Mouse (Mus musculus) midbrain, embryonic 14.5 days (tissue): ENCODE data around the gene 4930402H24Rik. TPM values are rescaled to one million over a fixed set of nuclear protein-coding genes. Genes with fewer than 3 reads are reported as not detected.

Experiments
- ATAC-seq: fragments of 200-750 bp; cut with Nextera tagmentation; 2 replicates; pipeline ENCODE4 v1.8.0; 2017; ENCODE audit warnings: moderate number of reproducible peaks, moderate library complexity; ENCODE audit not compliant: low FRiP score, low TSS enrichment
- DNase-seq: peaks from one replicate; pipeline ENCODE4 v3.0.0-alpha.2; 2015
- H3K27ac ChIP-seq: fragments of 300-500 bp; sonication (generic); replicated peaks from 2 replicates; pipeline ENCODE4 v1.5.1; 2014; ENCODE audit warnings: mild to moderate bottlenecking, low read depth, low read length, moderate library complexity
- H3K27me3 ChIP-seq: fragments of 300-500 bp; sonication (generic); 2 replicates; pipeline ENCODE4 v1.6.1; 2014; ENCODE audit warnings: low read length, control low read depth, mixed read lengths; ENCODE audit not compliant: control insufficient read depth, insufficient read depth
- H3K36me3 ChIP-seq: fragments of 300-500 bp; sonication (generic); 2 replicates; pipeline ENCODE4 v1.6.1; 2014; ENCODE audit warnings: low read length, control low read depth; ENCODE audit not compliant: control insufficient read depth, insufficient read depth
- H3K4me1 ChIP-seq: fragments of 300-500 bp; sonication (generic); 2 replicates; pipeline ENCODE4 v1.6.1; 2014; ENCODE audit warnings: mild to moderate bottlenecking, antibody characterized with exemption, low read length, control low read depth; ENCODE audit not compliant: control insufficient read depth, insufficient read depth
- H3K4me2 ChIP-seq: fragments of 300-500 bp; sonication (generic); 2 replicates; pipeline ENCODE4 v1.6.1; 2014; ENCODE audit warnings: mild to moderate bottlenecking, low read length, moderate library complexity
- H3K4me3 ChIP-seq: fragments of 300-500 bp; sonication (generic); replicated peaks from 2 replicates; pipeline ENCODE4 v1.5.1; 2014; ENCODE audit warnings: low read depth, low read length
- H3K9ac ChIP-seq: fragments of 300-500 bp; sonication (generic); replicated peaks from 2 replicates; pipeline ENCODE4 v1.6.1; 2014; ENCODE audit warnings: mild to moderate bottlenecking, low read length, moderate library complexity
- H3K9me3 ChIP-seq: fragments of 300-500 bp; sonication (generic); 2 replicates; pipeline ENCODE4 v1.6.1; 2016; ENCODE audit warnings: low read length, control low read depth, mixed read lengths; ENCODE audit not compliant: control insufficient read depth
- WGBS: fragments of 180-500 bp; shearing (Covaris S2); extraction: QIAGEN DNeasy Blood & Tissue Kit; methylation state at CpG from one replicate; pipeline ENCODE4 v1.1.7; 2014; 5-methylcytosine and 5-hydroxymethylcytosine counted together
- polyA plus RNA-seq: library from polyadenylated mRNA; unstranded; fragments of >200 nt; fragmentation: Nextera tagmentation; extraction: Ambion mirVana; gene quantifications from 2 replicates; pipeline ENCODE4 v1.2.1, GENCODE M21; 2014

The 4930402H24Rik gene
- polyA plus RNA-seq, 1 experiment from 2014 or later: 107 TPM

DNA sequence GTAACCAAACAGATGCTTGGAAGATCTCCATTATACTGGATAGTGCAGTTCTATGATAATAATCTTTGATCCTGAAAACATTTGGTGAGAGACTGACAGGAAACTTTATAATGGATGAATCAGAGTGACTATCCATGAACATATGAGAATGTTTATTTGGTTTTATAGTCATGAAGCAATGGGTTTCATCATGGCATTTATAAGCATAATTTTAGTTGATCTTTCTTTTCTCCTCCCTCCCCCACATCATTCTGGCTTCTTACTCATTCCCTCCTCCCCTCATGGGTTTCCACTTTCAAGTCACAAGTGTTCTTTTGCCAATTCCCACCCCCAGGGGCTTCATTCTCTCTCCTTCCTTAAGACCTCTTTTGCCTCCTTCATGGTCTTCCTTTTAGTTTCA, 19.2 kb downstream of the 4930402H24Rik start:
- no peak for DNase-seq
- H3K4me3 ChIP-seq: no peak overlapping the region

DNA sequence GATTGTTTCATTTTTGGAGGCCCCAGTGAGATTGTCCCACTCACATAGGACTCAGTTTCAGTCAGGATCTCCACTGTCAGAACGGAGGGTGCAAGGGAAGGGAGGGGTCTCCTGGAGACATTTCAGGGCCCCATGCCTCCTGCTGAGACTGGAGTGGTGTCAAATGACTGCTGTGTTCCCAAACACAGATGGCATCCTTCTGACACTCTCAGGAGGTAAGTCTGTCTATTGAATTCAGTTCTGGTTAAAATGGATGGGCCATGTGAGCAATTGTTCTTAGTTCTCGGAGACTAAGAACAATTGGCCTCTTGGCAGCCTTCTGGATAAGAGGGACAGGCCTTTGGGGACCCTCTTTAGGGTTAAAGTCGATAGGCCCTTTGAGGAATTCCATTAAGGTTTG, 28.8 kb downstream of the 4930402H24Rik start:
- WGBS: 56% methylated on average over 3 of the region's 3 CpGs
- no peak overlapping the region for H3K27ac ChIP-seq
- no peak for DNase-seq
- H3K4me3 ChIP-seq: no peak overlapping the region
- H3K9ac ChIP-seq: no peak overlapping the region
- H3K4me2 ChIP-seq: no peak overlapping the region
- no peak for ATAC-seq
- H3K9me3 ChIP-seq: no peaks in the 10 kb centered on the region
- H3K4me1 ChIP-seq: no peaks in the 10 kb centered on the region
- H3K36me3 ChIP-seq: no peaks in the 10 kb centered on the region
- no peaks in the 10 kb centered on the region for H3K27me3 ChIP-seq

More for the DNA sequence above, 19.2 kb downstream of the 4930402H24Rik start:
- Histone ChIP-seq H3K9ac (no peak overlapping the region), H3K9me3 (no peaks in the 10 kb centered on the region), H3K27ac (no peak overlapping the region), H3K36me3 (no peaks in the 10 kb centered on the region), H3K4me2 (no peak overlapping the region), H3K4me1 (no peaks in the 10 kb centered on the region), H3K27me3 (no peaks in the 10 kb centered on the region)
- ATAC-seq: no peak

DNA sequence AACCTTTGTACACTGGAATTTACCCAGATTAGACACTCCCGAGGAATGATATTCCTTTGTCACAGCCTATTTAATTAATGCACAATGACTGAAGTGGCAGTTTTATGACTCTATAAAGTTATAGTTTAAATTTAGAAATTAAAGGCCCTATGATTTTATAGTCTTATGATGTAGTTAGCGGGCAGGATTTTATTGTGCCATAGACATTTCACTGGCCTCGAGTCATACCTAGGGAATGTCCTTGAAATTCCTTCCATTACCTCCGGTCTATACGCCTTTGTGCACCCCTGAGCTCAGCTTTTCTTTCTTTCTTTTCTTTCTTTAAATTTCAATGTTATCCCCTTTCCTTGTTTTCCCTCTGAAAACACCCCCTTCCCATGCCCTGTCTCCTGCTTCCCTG, 35.3 kb downstream of the 4930402H24Rik start:
- H3K9ac ChIP-seq: no peak overlapping the region
- H3K4me1 ChIP-seq: no peaks in the 10 kb centered on the region
- 96% methylated on average over 5 of the region's 5 CpGs for WGBS
- no peak overlapping the region for H3K4me2 ChIP-seq
- no peaks in the 10 kb centered on the region for H3K27me3 ChIP-seq
- no peak overlapping the region for H3K27ac ChIP-seq
- H3K9me3 ChIP-seq: no peaks in the 10 kb centered on the region
- no peak overlapping the region for H3K4me3 ChIP-seq
- H3K36me3 ChIP-seq: 0 out of 2 replicates have a peak, but pooled peaks cover 3% of the 10 kb centered on the region
- no peak for DNase-seq
- no peak for ATAC-seq

DNA sequence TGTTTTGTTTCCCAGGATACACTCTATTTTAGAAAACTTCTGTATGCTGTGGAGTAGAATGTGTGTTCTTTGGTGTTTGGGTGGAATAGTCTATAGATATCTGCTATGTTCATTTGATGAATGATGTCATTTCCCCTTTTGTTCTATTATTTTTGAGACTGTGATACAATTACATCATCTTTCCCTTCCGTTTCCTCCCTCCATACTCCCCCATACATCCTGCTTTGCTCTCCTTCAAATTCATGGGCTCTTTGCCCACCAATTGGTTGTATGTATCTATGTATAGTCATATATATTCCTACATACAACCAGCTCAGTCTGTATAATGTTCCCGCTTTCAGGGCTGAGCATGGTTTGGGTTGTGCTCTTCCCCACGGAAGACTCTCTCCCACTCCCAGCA, 44.1 kb downstream of the 4930402H24Rik start:
- no peak overlapping the region for H3K9ac ChIP-seq
- H3K27ac ChIP-seq: no peak overlapping the region
- no peaks in the 10 kb centered on the region for H3K36me3 ChIP-seq
- ATAC-seq (no peak), DNase-seq (no peak)
- 88% methylated on average over 3 of the region's 3 CpGs for WGBS
- no peaks in the 10 kb centered on the region for H3K4me1 ChIP-seq
- no peaks in the 10 kb centered on the region for H3K9me3 ChIP-seq
- no peak overlapping the region for H3K4me3 ChIP-seq
- no peak overlapping the region for H3K4me2 ChIP-seq
- H3K27me3 ChIP-seq: no peaks in the 10 kb centered on the region

DNA sequence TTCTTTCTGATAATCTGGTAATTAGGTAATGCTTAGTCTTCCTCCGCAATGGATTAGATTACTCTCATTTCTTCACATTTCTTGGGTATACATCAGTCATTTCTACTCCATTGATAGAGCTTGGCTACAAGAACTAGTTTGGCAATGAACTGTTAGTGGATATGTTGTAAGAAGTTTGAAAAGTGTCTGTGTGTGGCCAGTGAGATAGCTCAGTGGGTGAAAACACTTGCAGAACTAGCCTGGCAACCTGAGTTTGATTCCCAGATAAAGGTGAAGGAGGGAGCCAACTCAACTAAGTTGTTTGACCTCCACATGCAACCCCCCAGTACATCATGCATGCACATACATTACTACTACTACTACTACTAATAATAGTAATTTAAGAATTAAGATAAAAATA, 53.2 kb downstream of the 4930402H24Rik start:
- WGBS: 100% methylated on average over 1 of the region's 1 CpGs
- DNase-seq (no peak), ATAC-seq (no peak)
- H3K27ac ChIP-seq: no peak overlapping the region
- no peak overlapping the region for H3K4me2 ChIP-seq
- H3K36me3 ChIP-seq: no peaks in the 10 kb centered on the region
- H3K4me3 ChIP-seq: no peak overlapping the region
- H3K9ac ChIP-seq: no peak overlapping the region
- H3K4me1 ChIP-seq: no peaks in the 10 kb centered on the region
- no peaks in the 10 kb centered on the region for H3K9me3 ChIP-seq
- H3K27me3 ChIP-seq: no peaks in the 10 kb centered on the region

DNA sequence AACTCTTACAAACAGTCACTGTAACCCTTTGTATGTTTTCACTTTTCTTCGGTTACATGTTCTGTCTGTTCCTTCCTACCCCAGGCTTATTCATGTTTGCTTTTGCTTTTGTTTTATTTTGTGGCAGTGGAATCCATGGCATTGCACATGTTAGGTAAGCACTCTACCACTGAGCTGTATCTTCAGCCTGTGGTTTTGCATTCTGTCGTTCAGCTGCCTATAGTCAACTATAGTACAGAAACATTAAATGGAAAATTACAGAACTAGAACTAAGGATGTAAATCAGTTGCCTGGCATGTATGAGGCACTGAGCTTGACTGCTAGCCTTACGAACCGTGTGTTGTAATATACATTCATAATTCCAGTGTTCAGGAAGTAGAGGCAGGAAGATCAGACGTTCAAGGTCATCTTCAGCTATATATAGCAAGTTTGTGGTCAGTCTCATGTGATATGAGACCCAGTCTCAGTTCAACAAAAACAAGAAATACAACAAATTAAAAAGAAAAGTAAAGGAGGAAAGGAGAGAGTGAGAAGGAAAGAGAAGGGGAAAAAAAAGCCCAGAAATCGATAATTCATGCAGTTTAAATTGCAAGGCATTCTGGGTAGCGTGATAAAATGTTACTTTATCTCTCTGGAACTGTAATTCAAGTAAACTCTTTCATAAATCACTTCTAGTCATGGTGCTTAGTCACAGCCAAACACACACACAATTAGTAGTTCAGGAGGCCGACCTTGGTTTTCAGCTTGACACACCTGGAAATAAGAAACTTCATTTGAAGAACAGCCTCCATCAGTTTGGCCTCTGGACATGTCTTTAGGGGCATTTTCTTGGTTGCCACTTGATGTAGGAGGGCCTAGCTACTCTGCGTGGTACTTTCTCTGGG, 54.6 kb downstream of the 4930402H24Rik start:
- Histone ChIP-seq H3K9ac (no peak overlapping the region), H3K4me3 (no peak overlapping the region), H3K9me3 (no peaks in the 10 kb centered on the region), H3K4me2 (no peak overlapping the region), H3K4me1 (no peaks in the 10 kb centered on the region), H3K36me3 (no peaks in the 10 kb centered on the region), H3K27ac (no peak overlapping the region), H3K27me3 (no peaks in the 10 kb centered on the region)
- 88% methylated on average over 9 of the region's 9 CpGs for WGBS
- no peak for ATAC-seq
- DNase-seq: no peak

DNA sequence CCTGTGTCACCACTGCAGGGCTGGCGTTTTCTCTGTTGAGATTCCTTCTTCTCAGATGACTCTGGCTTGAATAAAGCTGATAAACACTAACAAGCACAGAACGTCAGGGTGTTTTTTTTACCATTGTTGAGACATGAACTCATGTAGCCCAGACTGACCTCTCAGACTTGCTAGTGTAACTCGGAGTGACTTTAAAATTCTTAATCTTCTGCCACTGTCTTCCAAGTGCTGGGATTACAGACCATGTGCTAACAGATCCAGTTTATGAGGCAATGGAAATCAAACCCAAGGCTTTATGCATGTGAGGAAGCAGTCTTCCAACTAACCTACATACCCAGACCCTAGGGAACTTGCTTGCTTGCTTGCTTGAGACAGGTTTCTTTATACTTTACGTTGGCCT, 56.5 kb downstream of the 4930402H24Rik start:
- no peaks in the 10 kb centered on the region for H3K27me3 ChIP-seq
- ATAC-seq: no peak
- no peak overlapping the region for H3K4me2 ChIP-seq
- H3K9me3 ChIP-seq: no peaks in the 10 kb centered on the region
- H3K36me3 ChIP-seq: no peaks in the 10 kb centered on the region
- H3K4me3 ChIP-seq: no peak overlapping the region
- no peak overlapping the region for H3K27ac ChIP-seq
- no peaks in the 10 kb centered on the region for H3K4me1 ChIP-seq
- DNase-seq: no peak
- no peak overlapping the region for H3K9ac ChIP-seq
- 70% methylated on average over 4 of the region's 4 CpGs for WGBS

DNA sequence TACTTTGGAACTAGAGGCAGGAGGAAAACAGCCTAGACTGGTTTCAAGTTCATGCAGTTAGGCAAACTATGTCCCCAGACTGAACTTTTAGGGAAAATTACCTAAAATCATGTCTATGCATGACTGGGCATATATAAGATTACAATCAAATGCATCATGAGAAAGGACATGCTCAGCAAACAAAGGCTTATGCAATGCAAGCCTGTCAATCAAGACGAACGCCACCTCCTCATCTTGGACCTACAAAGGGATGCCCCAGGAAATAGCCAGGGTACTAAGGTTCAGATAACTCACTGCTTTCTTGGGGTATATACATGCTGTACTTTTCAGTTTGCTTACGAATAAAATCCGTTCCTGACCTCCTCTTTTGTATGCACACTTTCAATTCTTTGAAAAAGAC, 57.9 kb downstream of the 4930402H24Rik start:
- no peaks in the 10 kb centered on the region for H3K4me1 ChIP-seq
- H3K4me3 ChIP-seq: no peak overlapping the region
- 85% methylated on average over 4 of the region's 4 CpGs for WGBS
- ATAC-seq: no peak
- H3K36me3 ChIP-seq: no peaks in the 10 kb centered on the region
- no peak overlapping the region for H3K4me2 ChIP-seq
- DNase-seq: no peak
- no peaks in the 10 kb centered on the region for H3K9me3 ChIP-seq
- no peak overlapping the region for H3K9ac ChIP-seq
- H3K27ac ChIP-seq: no peak overlapping the region
- H3K27me3 ChIP-seq: no peaks in the 10 kb centered on the region

DNA sequence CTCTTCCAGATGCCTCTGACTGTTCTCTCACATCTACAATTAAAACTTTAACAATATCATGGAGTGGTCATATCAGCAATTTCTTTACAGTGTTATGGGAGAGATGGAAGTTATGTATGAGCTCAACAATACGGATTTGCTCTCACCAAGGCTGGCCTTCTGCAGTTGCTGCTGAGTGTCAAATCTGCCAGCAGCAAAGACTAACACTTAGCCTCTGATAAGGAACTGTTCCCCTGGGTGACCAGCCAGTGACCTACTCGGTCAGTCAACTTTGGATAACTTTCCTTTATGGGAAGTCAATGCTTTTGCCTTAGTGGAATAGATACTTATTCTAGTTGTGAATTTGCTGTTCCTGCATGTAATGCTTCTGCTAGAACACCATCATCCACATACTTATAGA, 62.6 kb downstream of the 4930402H24Rik start:
- Histone ChIP-seq H3K4me3 (no peak overlapping the region), H3K9ac (no peak overlapping the region), H3K4me2 (no peak overlapping the region), H3K27ac (no peak overlapping the region), H3K36me3 (no peaks in the 10 kb centered on the region), H3K27me3 (no peaks in the 10 kb centered on the region), H3K4me1 (peaks cover under 1% of the 10 kb centered on the region), H3K9me3 (no peaks in the 10 kb centered on the region)
- DNase-seq (no peak), ATAC-seq (no peak)
- 84% methylated on average over 2 of the region's 2 CpGs for WGBS
